Mouse (Mus musculus): ENCODE measurements around the gene Mb.
"Not testable (repeated sequence)": the region's sequence is repeated elsewhere in the genome, so short reads cannot be mapped to it uniquely, and the experiment has no call there.

Gene Mb

DNA sequence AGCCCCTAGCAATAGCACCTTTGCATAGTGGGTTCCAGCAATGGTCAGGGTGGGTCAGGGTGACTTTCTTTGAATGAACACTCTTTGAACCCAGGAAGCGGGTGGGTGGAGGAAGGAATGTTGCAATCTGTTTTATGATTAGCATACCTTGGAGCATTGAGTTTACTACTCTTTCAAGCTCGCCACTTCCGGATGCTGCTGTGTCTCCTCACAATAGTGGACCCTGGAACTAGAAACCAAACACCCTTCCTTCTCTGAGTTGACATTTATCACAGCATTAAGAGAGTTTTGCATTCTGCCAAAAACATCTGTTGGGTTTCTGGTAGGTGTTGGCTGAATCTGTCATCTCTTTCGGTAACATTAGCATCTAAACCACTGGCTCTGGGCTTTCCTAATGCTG, 8.9 kb upstream of the Mb start:
- DNase-seq, result not testable (repeated sequence)

DNA sequence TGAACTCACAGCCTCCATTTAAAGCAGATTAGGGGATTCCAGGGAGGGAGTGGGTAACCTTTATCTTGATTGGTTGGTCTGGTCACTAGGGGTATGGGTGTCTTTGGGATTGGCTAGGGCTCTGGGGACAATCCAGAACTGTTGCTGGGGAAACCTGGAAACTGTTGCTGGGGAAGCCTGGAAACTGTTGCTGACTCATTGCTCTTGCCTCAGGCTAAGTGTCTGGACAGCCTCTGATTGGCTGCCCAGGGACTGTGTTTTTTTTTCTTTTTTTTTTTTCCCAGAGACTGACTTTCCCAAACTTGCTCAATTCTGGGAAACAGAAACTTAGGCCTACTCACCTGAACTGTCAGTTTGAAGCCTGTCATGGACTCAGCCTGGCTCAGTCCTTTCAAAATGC, 8.1 kb upstream of the Mb start:
- DNase-seq, result no peak

DNA sequence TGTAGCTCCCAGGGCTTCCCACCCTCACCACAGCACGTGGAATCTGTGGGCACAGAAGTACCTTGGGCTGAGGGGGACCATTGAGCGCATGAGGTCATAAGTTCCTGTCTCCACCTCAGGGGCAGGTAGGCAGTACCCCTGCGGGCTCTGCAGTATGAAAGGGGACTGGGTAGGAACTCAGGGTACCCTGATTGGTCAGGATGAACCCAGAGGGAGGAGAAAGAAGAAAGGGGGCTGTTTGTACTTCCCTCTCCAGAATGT, 6.3 kb upstream of the Mb start:
- no peak for DNase-seq

DNA sequence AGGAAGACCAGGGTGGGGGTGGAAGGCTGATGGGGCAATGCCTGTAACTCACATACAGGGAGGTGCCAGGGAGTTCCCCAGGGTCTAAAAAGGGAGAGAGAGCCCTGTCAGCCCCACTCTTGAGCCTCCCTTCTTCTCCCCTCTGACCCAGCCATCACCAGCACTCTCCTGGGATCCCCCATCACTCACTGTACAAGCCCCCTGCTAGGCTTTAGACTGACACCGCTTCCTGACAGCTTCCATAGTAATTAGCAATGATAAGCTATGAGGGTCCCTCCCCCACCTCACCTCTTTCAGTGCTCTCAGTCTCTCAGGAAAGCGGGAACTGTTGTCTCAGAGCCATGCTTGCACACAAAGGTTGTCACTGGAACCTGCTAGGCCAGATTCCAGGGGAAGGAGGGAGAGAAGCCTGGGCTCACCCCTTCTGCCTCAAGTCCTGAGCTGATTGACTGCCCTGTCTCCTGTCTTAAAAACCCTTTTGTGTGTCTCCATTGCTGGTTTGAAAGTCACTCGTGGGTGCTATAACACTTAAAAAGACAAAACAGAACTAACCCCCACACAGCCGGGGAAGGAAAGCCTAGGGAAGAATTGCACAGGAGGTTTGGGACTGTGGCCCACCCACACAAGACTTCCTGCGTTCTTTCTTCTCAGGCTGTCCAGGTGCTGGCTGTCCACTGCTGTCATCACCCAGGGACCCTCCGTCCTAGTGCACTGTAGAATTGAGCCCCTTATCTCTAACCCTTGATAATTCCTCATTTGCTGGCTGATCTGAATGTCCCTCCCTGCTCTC, 5.7 kb upstream of the Mb start:
- DNase-seq, result no peak

DNA sequence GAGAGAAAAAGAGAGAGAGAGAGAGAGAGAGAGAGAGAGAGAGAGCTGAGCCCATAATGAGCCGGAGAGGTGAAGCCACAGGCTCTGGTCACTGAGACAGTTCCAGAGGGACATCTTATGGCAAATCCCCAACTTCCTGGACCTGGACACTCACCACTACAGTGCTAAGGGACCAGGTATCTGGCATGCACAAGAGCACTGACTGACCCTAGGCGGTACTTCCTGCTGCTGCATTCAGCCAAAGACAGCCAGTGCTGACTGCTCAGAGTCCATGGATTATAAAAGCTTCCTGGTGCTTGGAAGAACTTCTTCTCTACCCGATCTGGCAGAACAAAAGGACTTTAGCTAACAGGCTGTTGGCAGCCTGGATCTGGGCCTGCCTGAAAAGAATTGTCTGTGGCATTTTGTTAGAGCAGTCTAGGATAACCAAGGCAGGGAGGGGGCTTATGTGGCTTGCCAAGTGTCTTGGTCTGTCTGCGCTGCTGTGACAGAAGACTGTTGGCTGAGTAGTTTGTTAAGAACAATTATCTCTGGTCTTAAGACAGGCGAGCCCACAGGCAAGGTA, 4.2 kb upstream of the Mb start:
- DNase-seq, result no peak

DNA sequence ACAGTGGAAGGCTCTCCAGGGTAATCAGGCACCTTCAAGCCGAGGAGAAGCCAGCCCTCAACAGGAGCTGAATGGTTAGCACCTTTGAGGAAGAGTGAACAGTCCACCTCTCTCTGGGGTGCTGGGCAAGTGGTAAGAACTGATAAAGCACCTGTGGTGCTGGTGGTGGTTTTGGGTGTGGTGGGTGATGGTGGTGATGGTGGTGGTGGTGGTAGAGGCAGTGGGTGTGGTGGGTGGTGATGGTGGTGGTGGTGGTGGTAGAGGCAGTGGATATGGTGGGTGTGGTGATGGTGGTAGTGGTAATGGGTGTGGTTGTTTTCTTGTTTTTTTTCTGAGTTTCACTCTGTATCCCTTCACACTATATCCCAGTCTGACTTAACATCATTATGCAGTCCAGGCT, 2.6 kb upstream of the Mb start:
- DNase-seq, result no peak

DNA sequence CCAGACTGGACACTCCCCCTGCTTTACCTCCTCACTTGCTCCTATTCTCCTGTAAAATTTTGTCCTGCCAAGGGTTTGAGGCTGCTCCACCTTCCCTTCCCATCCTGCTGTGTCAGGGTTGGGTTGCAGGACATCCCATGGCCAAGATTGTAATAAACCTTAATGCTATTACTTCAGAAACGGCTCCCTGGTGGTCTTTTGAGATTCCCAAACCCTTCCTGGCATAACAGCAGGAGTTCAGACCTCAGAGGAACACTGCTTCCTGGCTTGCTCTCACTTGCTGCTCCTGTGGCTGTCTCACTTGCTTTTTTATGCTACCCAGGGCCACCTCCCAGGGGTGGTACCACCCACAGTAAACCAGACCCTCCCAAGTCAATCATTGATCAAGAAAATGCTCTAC, 1.7 kb upstream of the Mb start:
- DNase-seq, result no peak

DNA sequence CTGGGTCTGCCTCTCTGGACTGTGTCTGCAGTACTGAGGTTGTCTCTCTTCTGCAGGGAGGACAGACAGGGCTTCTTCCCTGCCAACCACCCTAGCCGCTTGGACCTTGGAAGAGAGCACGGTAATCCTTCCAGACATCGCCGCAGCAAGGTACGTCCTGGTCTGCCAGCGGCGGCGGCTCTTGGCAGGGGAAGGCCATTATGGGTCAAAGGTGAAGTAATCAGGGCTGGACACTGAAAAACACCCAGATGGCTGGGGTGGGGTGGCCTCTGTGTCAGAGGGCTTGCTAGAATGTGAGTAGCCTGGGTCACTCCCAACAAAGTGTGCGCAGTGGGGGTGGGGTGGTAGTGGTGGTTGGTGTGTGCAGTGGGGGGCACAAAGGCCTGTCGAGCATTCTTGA, 4.9 kb downstream of the Mb start:
- no peak for DNase-seq

DNA sequence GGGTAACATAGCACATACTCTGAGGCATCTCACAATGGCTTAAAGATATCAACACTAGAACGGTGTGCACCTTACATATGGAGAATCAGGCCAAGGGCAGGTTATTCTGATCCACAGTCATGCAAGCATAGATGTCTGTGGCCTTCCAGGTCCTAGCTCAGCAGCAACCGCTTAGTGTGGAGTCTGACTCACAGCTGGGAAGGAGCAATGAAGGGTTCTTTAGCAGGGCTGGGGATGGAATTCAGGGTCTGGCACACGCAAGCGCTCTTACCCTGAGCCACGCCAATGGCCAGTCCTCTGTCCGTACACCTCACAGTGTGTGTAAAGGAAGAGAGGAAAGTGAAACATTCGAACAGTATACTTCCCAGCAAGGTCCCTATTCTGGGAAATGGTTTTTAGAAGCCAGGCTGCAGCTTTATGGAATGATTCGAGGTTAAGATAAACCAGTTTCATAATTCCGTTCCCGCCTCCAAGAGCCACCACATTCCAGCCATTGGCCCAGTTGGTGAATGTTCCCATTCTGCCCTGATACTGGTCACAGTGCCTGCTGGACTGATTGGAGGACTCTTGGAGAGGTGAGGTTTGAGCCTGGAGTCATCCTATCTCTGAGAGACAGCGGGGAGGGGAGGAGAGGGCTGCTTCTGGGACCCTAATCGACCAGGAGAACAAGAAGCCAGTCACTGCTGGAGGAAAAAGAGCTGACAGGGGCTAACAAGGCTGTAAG, 5.7 kb downstream of the Mb start, which contains the start of gene Apol6:
Gene Apol6, plus strand, starts transcription at position 133 of the 724 bp plus-strand sequence.
- no peak for DNase-seq

DNA sequence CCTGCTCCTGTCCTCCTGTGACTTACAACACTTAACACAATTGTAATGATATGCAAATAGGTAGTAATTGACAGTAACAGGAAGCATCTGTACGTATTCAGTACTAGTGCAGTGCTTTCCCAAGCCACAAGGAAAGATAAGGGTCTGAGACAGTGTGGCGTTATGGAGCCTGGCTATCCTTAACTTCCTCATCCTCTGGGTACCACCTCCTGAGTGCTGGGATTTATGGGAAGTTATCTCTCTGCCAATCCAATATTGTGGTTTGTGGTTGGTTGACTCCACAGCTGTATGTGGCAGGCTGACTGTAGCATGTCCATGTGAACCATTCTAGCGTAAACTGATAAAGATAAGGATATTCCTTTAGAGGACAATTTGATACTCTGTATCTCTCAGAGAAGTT, 9.7 kb downstream of the Mb start:
- DNase-seq, result no peak

DNA sequence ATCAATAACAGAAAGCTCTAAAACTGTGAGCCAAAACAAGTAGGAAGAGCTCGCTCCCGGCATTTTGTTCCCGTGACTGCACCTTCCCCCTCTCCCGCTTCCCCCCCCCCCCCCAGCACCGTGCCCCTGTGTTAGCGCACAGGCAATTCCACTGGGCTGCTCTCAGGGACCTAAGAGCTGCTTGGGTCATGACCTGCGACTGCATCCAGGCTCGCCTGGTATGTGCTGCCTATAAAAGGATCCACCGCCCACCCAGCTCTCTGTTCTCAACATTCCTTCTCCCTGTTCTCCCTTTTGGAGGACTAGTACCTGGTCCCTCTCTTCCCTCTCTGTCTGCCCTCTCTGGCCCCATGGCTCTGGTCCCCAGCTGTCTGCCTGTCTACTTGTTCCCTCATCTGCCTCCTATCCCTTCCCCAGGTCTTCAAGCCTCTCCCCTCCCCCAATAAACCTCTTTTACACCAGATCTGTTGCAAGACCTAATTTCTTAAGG, 11.2 kb downstream of the Mb start:
- DNase-seq, result no peak

DNA sequence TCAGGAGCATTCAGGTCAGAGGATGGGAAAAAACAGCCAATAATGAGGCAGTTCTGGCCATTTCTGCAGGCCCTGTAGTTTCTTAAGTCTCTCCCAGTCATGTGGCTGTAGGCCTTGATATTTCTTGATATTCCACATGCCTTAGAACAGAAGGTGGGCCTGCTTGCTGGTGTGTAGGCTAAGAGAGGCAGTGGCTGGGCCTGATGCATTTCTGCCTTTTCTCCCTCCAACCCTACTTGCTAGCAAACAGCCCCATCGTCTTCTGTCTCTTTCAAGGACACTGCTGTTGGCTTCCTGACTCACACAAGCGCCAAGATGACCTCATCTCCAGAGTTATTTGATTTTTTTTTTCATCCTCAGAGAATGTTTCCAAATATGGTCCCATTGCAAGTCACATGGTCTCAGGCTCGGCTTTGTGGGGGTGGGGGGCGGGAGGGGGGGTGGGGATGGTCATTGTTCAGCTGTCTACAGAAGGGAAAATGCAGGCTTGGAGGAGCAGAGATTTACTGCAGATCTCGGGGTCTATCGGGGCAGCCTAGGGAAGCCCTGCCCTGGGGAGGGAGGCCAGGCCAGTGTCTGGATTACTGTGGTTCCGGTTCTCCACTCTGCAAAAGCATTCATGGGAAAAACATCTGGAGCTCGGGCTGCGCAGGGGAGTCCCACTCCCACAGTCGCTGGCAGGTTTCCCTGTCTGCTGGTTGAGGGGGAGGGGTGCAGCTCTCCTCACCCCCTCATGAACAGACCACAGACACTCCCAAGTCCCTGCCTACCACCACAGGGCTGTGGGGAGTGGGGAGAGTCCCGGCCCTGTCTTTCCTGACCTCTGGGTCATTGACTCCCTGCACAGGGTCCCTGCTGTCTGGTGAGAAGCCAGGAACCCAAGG, 12.9 kb downstream of the Mb start:
- no peak for DNase-seq

DNA sequence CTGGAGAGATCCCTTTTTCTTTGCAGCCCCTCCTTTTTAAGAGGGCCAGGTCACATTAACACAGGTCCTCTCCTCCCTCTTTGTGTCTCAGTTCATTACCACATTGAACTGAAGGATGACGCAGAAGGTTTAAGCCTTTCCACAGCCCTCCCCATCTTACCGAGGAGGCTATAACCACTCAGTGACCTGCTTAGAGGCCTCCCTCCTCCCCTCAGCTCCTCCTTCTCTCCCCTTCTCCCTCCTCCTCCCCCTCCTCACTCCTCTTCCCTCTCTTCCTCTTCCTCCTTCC, 13.5 kb downstream of the Mb start:
- no peak for DNase-seq

DNA sequence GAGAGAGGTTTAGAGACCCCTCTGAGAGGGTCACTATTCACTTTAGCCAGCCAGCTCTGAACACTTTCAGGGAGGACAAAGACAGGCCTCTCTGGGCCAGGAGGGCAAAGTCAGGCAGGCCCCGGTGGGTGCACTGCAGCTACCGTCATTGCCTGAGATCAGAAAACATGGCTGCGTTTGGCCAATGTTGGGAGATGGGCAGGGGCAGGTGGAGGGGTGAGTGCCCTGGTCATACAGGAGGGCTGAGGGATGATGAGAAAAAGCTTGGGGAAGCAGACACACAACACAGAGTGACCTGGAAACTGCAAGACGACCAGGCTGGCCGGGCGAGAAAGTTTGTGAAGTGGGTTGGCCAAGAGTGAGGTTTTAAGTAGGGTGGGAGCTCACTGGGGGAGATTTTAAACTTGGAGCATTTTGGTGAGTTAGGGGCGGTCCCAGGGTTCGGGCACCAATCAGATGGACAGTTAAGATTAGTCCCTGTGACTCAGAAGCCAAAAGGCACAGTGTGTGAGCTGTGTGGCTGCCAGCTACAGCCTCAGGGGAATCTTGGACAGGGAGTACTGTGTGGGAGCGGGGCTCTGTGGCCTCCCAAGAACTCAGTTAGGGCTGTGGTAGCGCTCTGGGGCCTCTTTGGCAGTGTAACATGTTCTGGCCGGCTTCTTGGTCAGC, 14.0 kb downstream of the Mb start:
- DNase-seq, result peak; percentile 37

DNA sequence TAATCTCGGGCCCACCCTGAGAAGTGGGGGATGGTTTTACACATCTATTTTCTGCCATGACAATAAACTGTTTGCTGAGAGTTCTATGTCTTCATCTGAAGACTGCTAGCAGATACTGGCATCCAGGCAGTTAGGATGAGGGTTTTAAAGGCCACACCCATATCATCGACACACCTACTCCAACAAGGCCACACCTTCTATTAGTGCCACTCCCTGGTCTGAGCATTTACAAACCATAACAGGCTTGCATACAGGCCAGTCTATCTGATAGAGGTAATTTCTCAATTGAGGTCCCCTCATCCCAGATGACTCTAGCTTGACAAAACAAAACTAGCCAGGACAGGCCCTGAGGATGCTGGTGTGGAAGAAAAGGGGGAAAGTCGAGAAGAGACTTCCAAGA, 14.8 kb downstream of the Mb start:
- DNase-seq, result no peak

DNA sequence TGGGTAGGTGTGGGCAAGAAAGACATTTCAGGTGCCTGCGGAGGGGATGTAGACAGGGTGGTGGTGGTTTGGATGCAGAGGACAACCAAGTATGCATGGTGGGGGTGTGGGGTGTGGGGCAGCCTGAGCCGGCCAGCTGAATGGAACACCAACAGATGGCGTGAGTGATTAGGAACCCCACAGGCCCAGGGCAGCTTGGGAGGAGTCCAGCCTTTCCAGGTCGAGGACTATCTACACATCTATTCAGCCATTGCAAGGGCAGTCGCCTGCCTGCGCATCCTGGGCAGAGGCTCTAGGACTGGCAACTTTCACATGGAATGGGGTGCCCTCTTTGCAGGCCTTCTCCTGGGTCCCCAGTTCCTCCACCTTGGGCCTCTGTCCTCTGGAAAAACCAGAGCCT, 15.9 kb downstream of the Mb start:
- peak; percentile 83 for DNase-seq

DNA sequence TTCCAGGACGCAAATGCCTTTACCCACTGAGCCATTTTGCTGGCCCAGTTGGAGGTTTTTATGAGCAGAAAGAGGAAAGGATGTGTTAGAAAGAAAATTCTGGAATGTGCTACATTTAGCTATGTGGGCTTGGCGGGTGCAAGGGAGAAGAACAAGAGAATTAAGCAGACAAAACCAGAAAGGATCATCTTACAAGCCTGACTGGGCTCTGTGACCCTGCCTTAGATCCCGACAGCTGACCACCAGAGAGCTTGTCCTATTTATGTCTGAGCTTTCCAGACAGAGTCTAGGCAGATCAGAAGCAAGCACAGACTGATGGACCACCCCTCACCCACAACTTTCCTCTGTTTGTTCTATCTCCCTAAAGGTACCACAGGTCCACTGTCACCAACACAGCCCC, 19.2 kb downstream of the Mb start:
- DNase-seq, result no peak

DNA sequence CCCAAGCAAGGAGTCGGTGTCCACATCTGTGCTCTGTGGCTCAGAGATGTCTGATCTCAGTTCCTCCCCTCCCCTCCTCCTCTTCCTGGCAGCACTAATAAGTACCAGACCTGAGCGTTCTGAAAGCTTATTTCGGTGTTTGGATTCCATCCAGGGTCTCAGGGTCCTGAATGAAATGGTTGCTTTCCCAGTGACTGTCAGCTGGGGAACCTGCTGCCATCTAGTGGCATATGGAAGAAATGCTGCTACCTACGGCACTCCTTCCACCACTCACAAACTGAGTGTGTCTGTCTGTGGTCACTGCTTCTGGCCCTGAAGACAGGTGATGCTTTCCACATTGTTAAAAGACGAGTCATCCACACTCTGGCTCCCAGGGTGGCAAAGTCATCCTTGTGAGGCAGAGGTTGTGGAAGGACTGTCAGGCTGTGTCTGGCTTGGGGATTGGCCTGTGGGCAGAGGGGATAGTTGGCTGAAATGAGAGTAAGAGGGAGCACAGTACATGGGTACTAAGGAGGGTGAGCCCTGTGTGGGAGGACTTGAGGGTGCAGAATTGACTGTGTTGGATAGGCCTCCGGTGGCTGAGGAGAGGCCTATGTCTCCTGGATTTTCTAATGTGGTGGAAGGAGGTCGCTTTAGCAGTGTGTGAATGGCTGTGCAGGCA, 21.0 kb downstream of the Mb start:
- peak; percentile 65 for DNase-seq

DNA sequence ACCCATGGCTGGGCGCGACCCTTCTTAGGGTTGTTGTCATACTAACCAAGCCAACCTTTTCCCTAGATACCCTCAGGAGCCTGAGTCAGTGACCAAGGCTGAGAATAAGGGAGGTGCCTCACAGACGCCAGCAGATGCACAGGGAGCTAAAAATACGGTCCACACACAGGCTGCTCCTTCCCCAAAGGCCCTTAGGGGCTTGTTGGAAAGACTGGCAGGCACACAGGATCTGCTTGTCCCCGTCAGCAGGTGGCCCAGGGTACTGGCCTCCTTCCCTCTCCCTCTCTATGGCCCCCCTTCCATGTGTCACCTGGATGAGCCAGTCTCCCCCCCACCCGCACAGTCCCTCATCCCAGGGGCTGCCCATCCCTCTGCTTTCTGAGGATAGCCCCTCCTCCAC, 22.8 kb downstream of the Mb start:
- no peak for DNase-seq

DNA sequence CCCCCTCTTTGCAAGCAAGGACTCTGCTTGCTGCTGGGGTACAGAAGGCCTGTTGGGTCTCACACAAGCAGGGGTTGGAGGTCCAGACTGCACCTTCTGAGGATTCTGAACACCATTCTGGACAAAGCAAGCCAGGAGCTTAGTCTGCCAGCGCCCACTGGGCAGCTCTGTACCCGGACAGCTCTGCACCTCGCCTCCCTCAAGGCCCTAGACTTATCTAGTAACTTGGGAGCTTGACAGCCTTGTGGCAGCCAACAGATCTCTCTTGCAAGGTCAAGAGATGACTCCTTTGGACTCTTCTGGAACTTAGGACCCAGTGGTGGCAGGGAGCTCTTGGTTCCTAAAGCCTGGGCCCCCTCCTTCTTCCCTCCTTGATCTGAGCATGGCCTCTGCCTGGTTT, 23.4 kb downstream of the Mb start:
- no peak for DNase-seq

DNA sequence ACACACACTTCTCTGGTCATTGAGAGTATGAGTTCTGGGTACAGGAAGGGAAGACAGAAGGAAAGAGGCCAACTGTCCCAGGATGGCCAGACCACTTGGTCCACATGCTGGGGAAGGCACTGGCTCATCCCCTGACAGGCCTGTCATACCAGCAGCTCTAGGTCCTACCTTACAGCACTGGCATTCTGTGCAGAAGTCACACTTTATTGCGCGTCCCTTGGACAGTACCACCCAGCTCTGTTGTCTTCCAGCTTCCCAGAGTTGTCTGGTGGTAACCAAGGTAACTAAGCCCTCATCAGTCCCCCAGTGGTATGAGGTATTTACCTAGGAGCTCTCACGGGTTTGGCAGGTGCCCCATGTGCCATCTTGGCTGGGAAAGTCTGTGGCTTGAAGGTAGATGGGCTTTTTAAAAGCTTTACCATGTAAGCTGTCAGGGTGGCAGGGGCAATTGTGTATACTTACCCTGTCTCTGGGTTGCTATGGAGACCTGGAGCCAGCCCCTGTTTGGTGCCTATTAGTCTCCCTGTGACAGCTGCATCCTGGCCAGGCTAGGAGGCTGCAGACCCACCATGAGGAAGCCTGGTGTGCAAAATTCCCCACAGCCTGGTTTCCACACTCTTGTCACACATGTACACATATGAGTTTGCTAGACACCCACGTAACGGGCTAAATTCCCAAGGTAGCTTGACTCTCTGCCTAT, 24.4 kb downstream of the Mb start:
- no peak for DNase-seq

DNA sequence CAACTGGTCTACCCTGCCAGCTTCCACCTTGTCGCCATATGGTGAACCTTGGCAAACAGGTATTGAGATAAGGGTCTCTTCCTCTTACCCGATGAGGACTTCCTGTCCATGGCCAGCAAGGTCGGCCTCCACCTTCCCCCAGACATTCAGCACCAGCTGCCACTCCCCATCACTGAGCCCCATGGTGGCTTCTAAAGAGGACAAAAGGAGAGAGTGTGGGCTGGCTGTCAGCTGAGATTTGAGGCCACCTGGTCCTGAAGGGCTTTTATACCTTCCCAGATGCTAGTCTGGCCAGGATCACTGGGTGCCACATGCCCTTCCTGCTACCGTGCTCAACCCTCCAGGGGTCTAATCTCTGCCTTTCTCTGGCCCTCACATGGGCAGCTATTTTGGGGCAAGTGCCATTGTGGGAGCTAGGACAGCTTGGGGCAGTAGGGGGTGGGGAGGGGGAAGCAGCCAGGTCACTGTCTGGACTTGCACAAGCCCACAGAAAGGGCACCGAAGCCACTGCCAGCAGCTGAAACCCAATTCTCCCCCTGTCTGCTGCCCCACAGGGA, 28.0 kb downstream of the Mb start:
- DNase-seq, result peak; percentile 53

Data from cerebellum, adult 8-10 months (tissue).